Mouse (Mus musculus) intestine, embryonic 14.5 days (tissue): ENCODE measurements around the gene Trappc2l. TPM values are rescaled to one million over a fixed set of nuclear protein-coding genes. Genes with fewer than 3 reads are reported as not detected.
"Not testable (repeated sequence)": the region's sequence is repeated elsewhere in the genome, so short reads cannot be mapped to it uniquely, and the experiment has no call there.

Experiments
- ATAC-seq: fragments of 200-750 bp; cut with Nextera tagmentation; replicated peaks from 2 replicates; pipeline ENCODE4 v1.8.0; 2017; ENCODE audit warnings: low read depth, moderate number of reproducible peaks, moderate TSS enrichment, moderate library complexity; ENCODE audit not compliant: low FRiP score, low TSS enrichment
- DNase-seq: peaks from one replicate; pipeline ENCODE4 v3.0.0-alpha.2; 2018; ENCODE audit warnings: low spot score
- H3K27ac ChIP-seq: fragments of 300-500 bp; sonication (generic); 2 replicates; pipeline ENCODE4 v1.5.1; 2014; ENCODE audit warnings: low read depth, mild to moderate bottlenecking, control low read depth
- H3K27me3 ChIP-seq: fragments of 300-500 bp; sonication (generic); replicated peaks from 2 replicates; pipeline ENCODE4 v1.6.1; 2014; ENCODE audit warnings: low read length, control low read depth; ENCODE audit not compliant: control insufficient read depth, insufficient read depth
- H3K36me3 ChIP-seq: fragments of 300-500 bp; sonication (generic); 2 replicates; pipeline ENCODE4 v1.6.1; 2014; ENCODE audit warnings: low read length, control low read depth; ENCODE audit not compliant: control insufficient read depth, insufficient read depth
- H3K4me1 ChIP-seq: fragments of 300-500 bp; sonication (generic); replicated peaks from 2 replicates; pipeline ENCODE4 v1.6.1; 2014; ENCODE audit warnings: low read length, control low read depth, mixed read lengths; ENCODE audit not compliant: control insufficient read depth, insufficient read depth
- H3K4me2 ChIP-seq: fragments of 300-500 bp; sonication (generic); 2 replicates; pipeline ENCODE4 v1.6.1; 2014; ENCODE audit warnings: low read length
- H3K4me3 ChIP-seq: fragments of 300-500 bp; sonication (generic); 2 replicates; pipeline ENCODE4 v1.5.1; 2014; ENCODE audit warnings: low read depth, low read length, control low read depth, mixed read lengths
- H3K9ac ChIP-seq: fragments of 300-500 bp; sonication (generic); 2 replicates; pipeline ENCODE4 v1.6.1; 2014; ENCODE audit warnings: mild to moderate bottlenecking, low read length
- H3K9me3 ChIP-seq: fragments of 300-500 bp; sonication (generic); 2 replicates; pipeline ENCODE4 v1.6.1; 2016; ENCODE audit warnings: low read length, control low read depth; ENCODE audit not compliant: control insufficient read depth
- WGBS: fragments of 180-500 bp; shearing (Covaris S2); extraction: QIAGEN DNeasy Blood & Tissue Kit; methylation state at CpG from one replicate; pipeline ENCODE4 v1.1.7; 2014; 5-methylcytosine and 5-hydroxymethylcytosine counted together
- polyA plus RNA-seq: library from polyadenylated mRNA; unstranded; fragments of >200 nt; fragmentation: Nextera tagmentation; extraction: Ambion mirVana; gene quantifications from 2 replicates; pipeline ENCODE4 v1.2.1, GENCODE M21; 2014

Gene Trappc2l
- polyA plus RNA-seq, 1 experiment from 2014 or later = 67.3 TPM

GRCm38 (mm10) chr8:122569996-122570395 is 41.4 kb upstream of the Trappc2l start:
- Histone ChIP-seq H3K27me3 (no peaks in the 10 kb centered on the region), H3K27ac (no peak overlapping the region), H3K36me3 (peaks cover 46% of the 10 kb centered on the region), H3K4me1 (peaks cover 23% of the 10 kb centered on the region), H3K9me3 (no peaks in the 10 kb centered on the region), H3K4me3 (no peak overlapping the region), H3K9ac (no peak overlapping the region), H3K4me2 (no peak overlapping the region)
- WGBS = 97% methylated on average over 16 of the region's 16 CpGs
- no peak for DNase-seq
- no peak for ATAC-seq

GRCm38 (mm10) chr8:122571153-122571552 is 40.3 kb upstream of the Trappc2l start:
- Histone ChIP-seq H3K9ac (no peak overlapping the region), H3K4me3 (no peak overlapping the region), H3K27me3 (no peaks in the 10 kb centered on the region), H3K4me2 (no peak overlapping the region), H3K9me3 (no peaks in the 10 kb centered on the region), H3K27ac (no peak overlapping the region), H3K36me3 (peaks cover 46% of the 10 kb centered on the region), H3K4me1 (peaks cover 35% of the 10 kb centered on the region)
- WGBS = 94% methylated on average over 11 of the region's 11 CpGs
- ATAC-seq = no peak
- no peak for DNase-seq

GRCm38 (mm10) chr8:122571750-122572267 is 39.6 kb upstream of the Trappc2l start:
- ATAC-seq (no peak), DNase-seq (no peak)
- Histone ChIP-seq H3K9ac (no peak overlapping the region), H3K4me2 (no peak overlapping the region), H3K36me3 (peaks cover 46% of the 10 kb centered on the region), H3K4me1 (peaks cover 32% of the 10 kb centered on the region), H3K27ac (no peak overlapping the region), H3K9me3 (no peaks in the 10 kb centered on the region), H3K27me3 (no peaks in the 10 kb centered on the region), H3K4me3 (no peak overlapping the region)
- 86% methylated on average over 17 of the region's 17 CpGs for WGBS

- ATAC-seq = no peak
- Histone ChIP-seq H3K27ac (no peak overlapping the region), H3K4me3 (no peak overlapping the region), H3K9ac (no peak overlapping the region), H3K4me1 (peaks cover 33% of the 10 kb centered on the region), H3K27me3 (no peaks in the 10 kb centered on the region), H3K9me3 (no peaks in the 10 kb centered on the region), H3K4me2 (no peak overlapping the region), H3K36me3 (peaks cover 46% of the 10 kb centered on the region)
- no peak for DNase-seq
- 86% methylated on average over 3 of the region's 3 CpGs for WGBS
Observed at GRCm38 (mm10) chr8:122572751-122573150, 38.7 kb upstream of the Trappc2l start.

GRCm38 (mm10) chr8:122573176-122573575 is 38.3 kb upstream of the Trappc2l start:
- H3K9me3 ChIP-seq, ATAC-seq, H3K9ac ChIP-seq, DNase-seq, H3K27ac ChIP-seq, H3K4me2 ChIP-seq, H3K27me3 ChIP-seq, H3K4me3 ChIP-seq: not testable (repeated sequence)
- 38% methylated on average over 4 of the region's 4 CpGs for WGBS
- Histone ChIP-seq H3K4me1 (peaks cover 33% of the 10 kb centered on the region), H3K36me3 (peaks cover 46% of the 10 kb centered on the region)

GRCm38 (mm10) chr8:122573577-122573976 is 37.9 kb upstream of the Trappc2l start:
- DNase-seq = no peak
- no peak overlapping the region for H3K4me2 ChIP-seq
- peaks cover 46% of the 10 kb centered on the region for H3K36me3 ChIP-seq
- no peaks in the 10 kb centered on the region for H3K27me3 ChIP-seq
- H3K9me3 ChIP-seq = no peaks in the 10 kb centered on the region
- no peak overlapping the region for H3K4me3 ChIP-seq
- no peak overlapping the region for H3K27ac ChIP-seq
- WGBS = 62% methylated on average over 9 of the region's 9 CpGs
- ATAC-seq = no peak
- no peak overlapping the region for H3K9ac ChIP-seq
- peaks cover 33% of the 10 kb centered on the region for H3K4me1 ChIP-seq

- H3K4me3 ChIP-seq = no peak overlapping the region
- DNase-seq (no peak), ATAC-seq (no peak)
- peak overlapping the region; percentile 54 for H3K27ac ChIP-seq
- no peak overlapping the region for H3K9ac ChIP-seq
- peak overlapping the region; percentile 80 for H3K4me2 ChIP-seq
- no peaks in the 10 kb centered on the region for H3K9me3 ChIP-seq
- H3K4me1 ChIP-seq = peaks cover 31% of the 10 kb centered on the region
- H3K27me3 ChIP-seq = no peaks in the 10 kb centered on the region
- H3K36me3 ChIP-seq = peaks cover 46% of the 10 kb centered on the region
- WGBS = 29% methylated on average over 3 of the region's 3 CpGs
Observed at GRCm38 (mm10) chr8:122574264-122574663, 37.2 kb upstream of the Trappc2l start.

GRCm38 (mm10) chr8:122574667-122575251 is 36.7 kb upstream of the Trappc2l start:
- no peak for DNase-seq
- H3K4me2 ChIP-seq = peak overlapping the region; percentile 80

GRCm38 (mm10) chr8:122575286-122575685 is 36.2 kb upstream of the Trappc2l start:
- no peak for ATAC-seq
- Histone ChIP-seq H3K4me3 (peak overlapping the region; percentile 71), H3K9ac (no peak overlapping the region; the same call in 1 of the 2 replicates), H3K9me3 (no peaks in the 10 kb centered on the region), H3K27me3 (no peaks in the 10 kb centered on the region), H3K4me2 (peak overlapping the region; percentile 80), H3K4me1 (peaks cover 35% of the 10 kb centered on the region), H3K27ac (no peak overlapping the region), H3K36me3 (peaks cover 36% of the 10 kb centered on the region)
- WGBS = 62% methylated on average over 8 of the region's 8 CpGs
- no peak for DNase-seq

More at GRCm38 (mm10) chr8:122574667-122575251, 36.7 kb upstream of the Trappc2l start:
- H3K9ac ChIP-seq = no peak overlapping the region
- 24% methylated on average over 10 of the region's 10 CpGs for WGBS
- H3K9me3 ChIP-seq = no peaks in the 10 kb centered on the region
- no peaks in the 10 kb centered on the region for H3K27me3 ChIP-seq
- peak; percentile 16; the same call in 1 of the 2 replicates for ATAC-seq
- peaks cover 33% of the 10 kb centered on the region for H3K4me1 ChIP-seq
- H3K4me3 ChIP-seq = peak overlapping the region; percentile 71; the same call in 1 of the 2 replicates
- H3K27ac ChIP-seq = peak overlapping the region; percentile 54
- H3K36me3 ChIP-seq = peaks cover 41% of the 10 kb centered on the region
